9 mouse cellular contexts compared by ENCODE assay signal in genomic region chr8:10898562-10899527, GRCm38 (mm10).
DNase-seq lines count a peak whose midpoint lies in the region; ATAC-seq and TF ChIP-seq lines count a peak whose summit lies in the region.
"Had no signal": no experiment of that assay in that cellular context is flagged by ENCODE, and none has a peak within 500 bp of the region (broad histone marks: within the 10 kb centered on the region; RNA-seq: fewer than 3 reads in every experiment).

No protein-coding gene starts in this region.

- H3K4me2 ChIP-seq in midbrain, postnatal 0 days (ENCODE audit: low read depth, low read length, poor library complexity, severe bottlenecking), result peak overlapping the region; percentile 41; the same call in 1 of the 2 replicates

- no peaks in the 10 kb centered on the region for H3K9me3 ChIP-seq in midbrain, postnatal 0 days (ENCODE audit: low read length)
- H3K9me3 ChIP-seq: megakaryocyte, embryonic 14.5 days had no signal

- H3K4me1 ChIP-seq in midbrain, postnatal 0 days (ENCODE audit: insufficient read depth, low read length), result peaks cover 7% of the 10 kb centered on the region; the same call in 1 of the 2 replicates

- H3K9ac ChIP-seq in midbrain, postnatal 0 days (replicated peaks; ENCODE audit: low read length, poor library complexity, severe bottlenecking), result no peak overlapping the region

- 30% methylated on average over 16 of the region's 16 CpGs for WGBS in midbrain, postnatal 0 days

- no peaks in the 10 kb centered on the region for H3K27me3 ChIP-seq in midbrain, postnatal 0 days (ENCODE audit: insufficient read depth, low read length)

- peak; percentile 46 for DNase-seq in adrenal gland, postnatal 10 days
- DNase-seq in adrenal gland, postnatal 14 days, result no peak
- DNase-seq in right cerebral cortex, adult 18-20 months, result peak; percentile 17
- DNase-seq in right cerebral cortex, postnatal 4 days, result no peak
- peak; percentile 65 to 66 for DNase-seq in layer of hippocampus, postnatal 36 days
- DNase-seq in midbrain, postnatal 0 days (ENCODE audit: low spot score), result no peak
- no peak for DNase-seq in urinary bladder, postnatal 36 days (ENCODE audit: low spot score in 2 of 2)

- H3K27ac ChIP-seq in midbrain, postnatal 0 days (ENCODE audit: low read depth, low read length), result no peak overlapping the region

- no peak for TF ChIP-seq CTCF in midbrain, postnatal 0 days (IDR thresholded peaks at IDR 0.05)

- H3K36me3 ChIP-seq in midbrain, postnatal 0 days (ENCODE audit: insufficient read depth, low read length), result no peaks in the 10 kb centered on the region

- ATAC-seq in midbrain, postnatal 0 days (ENCODE audit: low FRiP score), result no peak
- ATAC-seq in erythroid progenitor cell, adult 5-6 weeks (replicated peaks; ENCODE audit: low FRiP score, poor library complexity, severe bottlenecking), result no peak

- no peak overlapping the region for H3K4me3 ChIP-seq in midbrain, postnatal 0 days (ENCODE audit: low read depth, low read length)

Comparison
In these comparisons a context has a peak if more than half of its experiments do, and no peak if none do; other contexts are left out.
1. DNase-seq: peak in adrenal gland, postnatal 10 days (single experiment), right cerebral cortex, adult 18-20 months (single experiment) and layer of hippocampus, postnatal 36 days (2 of 2); none in adrenal gland, postnatal 14 days (single experiment), right cerebral cortex, postnatal 4 days (single experiment), midbrain, postnatal 0 days (single experiment) and urinary bladder, postnatal 36 days (0 of 2).